Mouse (Mus musculus): Measurements from ENCODE around the gene Cald1.

GRCm38 (mm10) chr6:34780943-34781289 is 182.6 kb downstream of the Cald1 start:
- TF ChIP-seq CTCF (IDR thresholded peaks at IDR 0.05; ENCODE audit: extremely low read depth, insufficient read depth, low read length) (no peak), POLR2A (IDR thresholded peaks at IDR 0.05; ENCODE audit: extremely low read depth, insufficient read depth, low read length) (no peak)

Data from cortical plate, adult 2 months (tissue).